Mouse (Mus musculus): ENCODE measurements around the gene Naa10. TPM values are rescaled to one million over a fixed set of nuclear protein-coding genes. Genes with fewer than 3 reads are reported as not detected.

Naa10 gene
- polyA plus RNA-seq (2012; rRNA removed), result 63.3 and 74.8 TPM in 2 replicates

DNA sequence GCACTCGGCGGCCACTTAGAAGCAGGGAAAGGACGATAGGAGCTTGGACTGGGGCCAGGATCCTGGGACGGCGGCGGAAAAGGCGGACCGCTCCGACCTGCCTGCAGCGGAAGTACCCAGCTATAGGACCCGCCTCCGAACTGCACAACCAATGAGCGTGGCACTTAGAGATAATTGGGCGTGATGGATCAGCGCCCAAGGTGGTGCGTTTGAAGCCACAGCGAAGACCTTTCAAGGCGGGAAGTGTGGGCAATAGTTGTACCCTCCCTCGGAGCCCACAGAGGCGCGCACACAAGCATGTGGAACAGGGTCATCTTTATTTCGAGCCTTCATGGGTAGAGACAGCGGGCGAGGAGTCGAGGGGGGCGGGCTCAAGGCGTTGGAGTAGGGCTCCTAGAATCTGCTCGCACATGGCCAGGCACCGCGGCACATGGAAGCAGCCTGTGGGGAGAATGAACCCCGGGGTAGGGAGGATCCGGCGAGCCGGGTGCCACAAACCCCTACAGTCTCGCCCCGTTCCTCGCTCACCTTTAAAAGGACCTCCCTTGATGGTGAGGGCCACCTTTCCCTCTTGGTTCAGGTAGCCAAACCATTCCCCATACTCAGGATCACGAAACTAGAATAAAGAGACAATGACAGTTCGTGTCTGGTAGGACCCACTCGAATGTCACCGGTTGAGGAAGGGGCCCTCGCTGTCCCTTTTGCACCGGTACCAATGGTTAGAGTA lies at the start of gene Naa10, which contains the start of gene Arhgap4:
TSS of gene Naa10 (minus strand) at position 122 of the 727 bp plus-strand sequence.
TSS of gene Arhgap4 (minus strand) at position 48 of the 727 bp plus-strand sequence.
- no peak for DNase-seq (ENCODE audit: low read depth)

DNA sequence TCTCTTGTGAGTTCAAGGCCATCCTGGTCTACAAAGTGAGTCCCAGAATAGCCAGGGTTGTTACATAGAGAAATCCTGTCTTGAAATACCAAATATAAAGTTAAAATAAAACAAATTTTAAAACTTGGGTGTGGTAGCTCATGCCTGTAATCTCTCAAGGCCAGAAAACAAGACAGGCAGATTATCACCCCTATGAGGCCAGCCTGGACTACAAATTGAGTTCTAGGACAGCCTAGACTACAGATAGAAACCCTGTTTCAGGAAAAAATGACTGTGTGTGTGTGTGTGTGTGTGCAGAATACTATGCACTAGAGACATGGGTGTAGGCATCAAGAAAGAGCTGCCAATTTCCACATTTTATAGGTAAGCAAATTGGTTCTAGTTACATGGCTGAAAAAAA lies 49.0 kb upstream of the Naa10 start:
- no peak for DNase-seq (ENCODE audit: low read depth)

DNA sequence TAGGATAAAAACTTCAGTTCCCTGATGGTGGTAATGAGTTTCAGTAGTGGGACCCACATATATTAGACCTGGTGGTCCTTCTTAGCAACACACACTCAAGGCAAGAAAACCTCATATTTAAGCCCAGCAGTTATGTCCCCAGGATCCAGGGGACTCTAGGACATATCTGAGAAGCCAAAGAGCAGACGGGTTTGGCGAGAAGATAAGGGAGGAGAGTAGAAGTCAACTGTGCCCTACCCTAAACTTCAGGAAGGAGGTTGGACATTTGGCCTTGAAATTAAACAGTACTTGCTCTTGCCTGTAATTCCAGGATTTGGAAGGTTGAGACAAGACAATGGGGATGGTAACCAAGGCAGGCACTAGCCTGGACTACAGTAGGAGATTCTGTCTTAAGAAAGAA lies 48.0 kb upstream of the Naa10 start:
- no peak for DNase-seq (ENCODE audit: low read depth)

- DNase-seq (ENCODE audit: low read depth), result no peak
These were observed 47.4 kb upstream of the Naa10 start for GRCm38 (mm10) chrX:73969167-73969566.

DNA sequence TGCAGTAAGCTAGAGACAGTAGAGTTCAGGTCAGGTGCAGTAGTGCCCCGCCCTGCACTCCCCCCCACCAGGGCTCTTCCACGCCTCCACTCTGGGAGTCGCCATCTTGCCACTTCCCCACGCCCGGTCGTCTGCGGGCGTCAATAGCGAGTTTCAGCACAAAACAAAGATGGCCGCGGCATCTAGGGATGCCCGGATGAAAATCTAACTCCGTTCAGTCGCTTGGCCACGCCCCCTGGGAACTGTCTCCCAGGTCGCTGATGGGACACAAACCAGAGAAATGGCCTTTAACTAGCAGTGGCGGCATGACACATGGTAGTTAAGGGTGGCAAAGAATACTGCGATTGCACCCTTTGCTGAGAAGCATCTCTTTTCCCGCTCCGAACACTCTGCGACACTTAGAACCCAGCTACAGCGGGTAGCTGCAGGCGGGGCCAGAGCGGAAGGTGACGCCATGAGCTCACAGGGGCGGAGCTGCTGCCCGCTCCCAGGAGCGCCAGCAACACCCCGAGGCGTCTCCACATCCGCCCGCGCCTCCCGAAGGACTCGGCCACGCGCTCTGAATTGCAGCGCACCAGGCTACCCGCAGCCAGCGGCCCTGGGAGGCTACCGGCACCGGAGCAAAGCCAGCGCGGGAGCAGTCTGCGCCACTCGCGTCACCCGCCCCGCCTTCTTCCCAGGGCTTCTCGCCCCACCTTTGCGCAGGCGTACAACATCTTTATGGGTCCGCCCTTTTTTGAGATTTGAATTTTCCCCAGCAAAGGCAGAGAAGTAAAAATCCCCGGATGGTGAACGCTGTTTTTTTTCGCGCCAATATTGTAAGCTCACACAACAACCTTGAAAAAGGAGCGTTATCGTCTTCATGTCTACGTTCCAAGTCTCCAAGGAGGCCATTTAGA lies 45.7 kb upstream of the Naa10 start:
- peak; percentile 50 for DNase-seq (ENCODE audit: low read depth)

- DNase-seq (ENCODE audit: low read depth), result no peak
These were observed 44.8 kb upstream of the Naa10 start, which contains the start of gene Hcfc1 for GRCm38 (mm10) chrX:73966248-73967176. TSS of gene Hcfc1 (minus strand) at chrX:73966357.

- DNase-seq (ENCODE audit: low read depth), result no peak
These were observed 43.6 kb upstream of the Naa10 start for GRCm38 (mm10) chrX:73965307-73965706.

DNA sequence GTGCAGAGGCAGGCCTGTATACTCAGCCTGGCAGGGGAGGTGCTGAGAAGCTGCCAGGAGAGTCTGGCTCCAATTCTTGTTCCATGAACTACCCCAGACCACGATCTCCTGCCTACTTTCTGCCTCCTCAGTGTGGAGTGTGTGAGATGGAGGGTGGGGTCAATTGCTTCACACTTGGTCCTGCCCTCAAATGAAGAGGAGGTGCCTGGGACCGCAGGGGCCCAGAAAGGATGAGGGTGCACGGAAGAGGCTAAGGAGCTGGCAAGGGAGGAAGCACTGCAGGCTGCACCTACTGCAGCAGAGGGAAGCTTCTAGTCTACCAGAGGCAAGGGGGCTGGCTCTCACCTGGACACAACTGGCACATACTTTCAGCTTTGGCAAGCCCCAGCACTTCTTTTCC lies 42.6 kb upstream of the Naa10 start:
- no peak for DNase-seq (ENCODE audit: low read depth)

- no peak for DNase-seq (ENCODE audit: low read depth)
These were observed 33.2 kb upstream of the Naa10 start for GRCm38 (mm10) chrX:73954988-73955387.

DNA sequence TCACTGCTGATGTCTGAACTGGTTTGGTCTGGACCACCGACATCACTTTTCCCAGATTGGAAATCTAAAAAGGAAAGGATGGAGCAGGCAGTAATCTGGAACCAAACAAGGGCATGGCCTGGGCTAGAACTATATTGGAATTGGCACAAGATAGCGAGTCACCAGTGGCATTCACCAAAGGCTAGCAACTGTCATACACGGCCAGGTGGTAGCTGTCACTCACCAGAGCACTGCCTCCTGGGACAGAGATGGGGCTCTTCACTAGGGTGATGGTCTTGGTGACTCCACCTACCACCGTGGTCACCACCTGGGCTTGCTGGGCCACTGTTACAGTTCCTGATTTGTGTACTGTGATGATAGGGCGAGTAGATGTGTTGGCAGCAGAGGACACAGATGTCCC lies 30.9 kb upstream of the Naa10 start:
- DNase-seq (ENCODE audit: low read depth), result no peak

DNA sequence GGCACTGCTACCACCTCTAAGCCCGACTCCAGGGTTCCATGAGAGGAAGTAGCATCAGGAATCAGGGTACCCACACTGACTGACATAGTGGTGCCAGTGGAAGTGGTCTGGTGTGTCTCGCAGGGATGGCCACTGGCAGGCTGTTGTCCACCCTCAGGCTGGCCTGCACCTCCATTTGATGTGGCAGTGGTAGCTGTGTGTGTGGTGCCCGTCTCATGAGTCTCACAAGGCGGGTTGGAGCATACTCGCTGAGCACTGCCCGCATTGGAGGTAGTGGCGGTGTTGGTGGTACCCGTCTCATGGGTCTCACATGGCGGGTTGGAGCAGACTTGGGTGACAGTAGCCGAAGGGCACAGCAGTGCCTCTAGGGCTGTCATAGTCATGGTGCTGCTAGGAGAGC lies 27.6 kb upstream of the Naa10 start:
- DNase-seq (ENCODE audit: low read depth), result no peak

DNA sequence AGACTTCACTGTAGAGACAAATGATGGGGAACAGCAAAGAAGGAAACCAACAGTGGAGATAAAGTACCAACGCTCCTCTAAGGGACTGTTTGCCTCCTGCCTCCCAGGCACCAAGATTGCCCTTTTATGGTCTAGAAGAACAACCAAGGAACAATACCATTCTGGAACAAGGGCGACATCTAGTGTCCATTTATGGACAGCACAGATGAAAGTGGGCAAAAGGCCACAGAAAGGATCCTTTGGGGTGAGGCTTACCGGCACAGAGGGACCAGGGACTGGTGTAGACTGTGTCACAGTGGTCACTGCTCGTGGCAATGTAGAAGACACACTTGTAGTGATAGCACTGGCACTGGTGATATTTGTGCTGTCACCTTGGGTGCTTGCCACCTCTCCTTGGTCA lies 26.9 kb upstream of the Naa10 start:
- DNase-seq (ENCODE audit: low read depth), result no peak

DNA sequence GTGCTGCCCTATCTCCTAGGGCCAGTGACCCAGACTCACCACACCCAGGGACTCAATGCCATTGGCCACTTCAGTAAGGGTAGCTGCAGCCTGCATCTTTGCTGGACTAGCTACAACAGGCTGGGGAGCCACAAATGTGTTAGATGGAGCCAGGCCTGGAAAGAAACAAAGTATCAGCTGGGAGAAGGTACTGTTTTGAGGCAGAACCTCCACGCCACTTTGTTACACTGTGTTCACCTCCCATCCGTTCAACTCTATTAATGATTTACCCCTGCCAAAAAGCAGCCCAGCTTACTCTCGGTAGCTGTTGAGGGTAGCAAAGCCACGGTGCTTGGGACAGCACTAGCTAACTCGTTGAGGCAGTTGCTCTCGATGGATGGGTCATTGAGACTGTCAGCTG lies 25.2 kb upstream of the Naa10 start:
- DNase-seq (ENCODE audit: low read depth), result no peak

GRCm38 (mm10) chrX:73942294-73942693 lies 20.6 kb upstream of the Naa10 start:
- no peak for DNase-seq (ENCODE audit: low read depth)

DNA sequence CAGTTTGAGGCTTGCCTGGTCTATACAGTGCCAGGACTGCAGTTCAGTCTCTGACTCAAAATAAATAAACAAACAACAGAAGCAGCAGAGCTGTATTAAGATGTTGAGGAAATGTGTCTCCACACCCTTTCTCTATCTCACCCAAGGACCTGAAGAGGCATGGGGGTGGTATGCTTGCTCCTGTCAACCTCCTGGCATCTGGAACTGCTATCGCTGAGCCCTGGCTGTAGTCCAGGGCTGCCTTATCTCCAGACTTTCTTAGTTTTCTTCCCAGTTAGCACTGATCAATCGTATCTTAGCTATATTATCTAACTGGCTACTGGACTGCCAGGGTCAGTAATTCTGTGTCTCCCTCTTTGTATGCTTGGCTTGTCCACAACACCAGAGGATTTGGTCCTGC lies 20.1 kb upstream of the Naa10 start:
- no peak for DNase-seq (ENCODE audit: low read depth)

DNA sequence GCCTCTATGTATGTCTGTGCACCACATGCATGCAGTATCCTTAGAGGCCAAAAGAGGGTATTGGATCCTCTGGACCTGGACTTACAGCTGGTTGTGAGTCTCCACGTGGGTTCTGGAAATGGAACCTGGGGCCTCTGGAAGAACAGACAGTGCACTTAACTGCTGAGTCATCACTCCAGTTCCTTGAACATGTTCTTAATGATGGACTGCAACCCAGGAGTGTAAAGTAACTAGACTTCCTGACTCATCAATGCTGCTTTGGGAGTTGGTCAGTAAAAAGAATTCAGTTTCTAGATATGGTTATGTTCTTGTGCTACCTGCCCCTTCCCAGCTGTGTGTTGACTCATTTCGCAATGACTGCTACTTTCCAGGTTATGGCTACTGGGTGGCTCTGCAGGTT lies 10.1 kb upstream of the Naa10 start:
- DNase-seq (ENCODE audit: low read depth), result no peak

DNA sequence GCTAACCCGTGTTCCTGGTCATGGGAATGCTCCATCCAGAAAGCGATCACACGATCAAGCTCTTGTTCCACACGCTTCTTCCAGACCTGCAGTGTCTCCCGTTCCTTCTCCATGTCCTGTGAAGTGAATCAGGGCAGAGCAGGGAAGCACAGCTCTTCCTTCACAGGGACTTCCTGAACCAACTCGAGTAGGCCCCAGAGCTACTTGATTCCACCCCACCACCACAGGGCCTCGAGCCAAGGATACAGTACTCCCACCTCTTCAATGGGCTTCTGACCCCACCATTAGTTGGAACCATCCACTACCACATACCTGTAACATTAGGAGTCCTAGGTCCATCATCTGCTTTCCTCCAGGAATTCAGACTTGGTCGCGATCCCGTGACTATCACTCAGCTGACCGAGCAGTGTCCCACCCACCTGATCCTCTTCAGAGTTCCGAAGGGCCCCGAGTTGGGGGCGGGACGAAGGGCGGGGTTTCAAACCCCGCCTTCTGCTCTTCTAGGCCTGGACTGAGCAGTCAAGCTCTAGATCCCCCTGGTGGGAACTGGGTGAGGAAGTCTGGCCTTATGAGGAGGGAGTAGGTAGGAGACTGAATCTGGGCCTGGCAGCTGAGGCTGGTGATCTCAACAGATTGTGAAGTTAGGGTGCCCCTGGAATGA lies 8.8 kb upstream of the Naa10 start, which contains the start of gene Renbp:
TSS of gene Renbp (minus strand) at position 449 of the 661 bp plus-strand sequence.
- no peak for DNase-seq (ENCODE audit: low read depth)

DNA sequence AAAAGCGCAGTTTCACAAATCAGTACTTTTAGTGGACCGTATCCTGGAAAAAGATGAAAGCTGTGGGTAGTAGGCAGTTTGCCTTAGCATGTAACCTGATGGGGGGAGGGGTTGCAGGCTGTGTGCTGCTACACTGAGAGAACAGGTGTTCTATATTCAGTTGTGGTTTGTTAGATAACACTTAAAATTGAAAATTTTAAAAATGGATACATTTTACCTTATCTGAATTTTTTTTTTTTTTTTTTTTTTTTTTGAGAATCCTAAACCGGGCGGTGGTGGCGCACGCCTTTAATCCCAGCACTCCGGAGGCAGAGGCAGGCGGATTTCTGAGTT lies 772 bp upstream of the Naa10 start:
- DNase-seq (ENCODE audit: low read depth), result no peak

GRCm38 (mm10) chrX:73921285-73921822 lies 390 bp downstream of the Naa10 start:
- no peak for DNase-seq (ENCODE audit: low read depth)

DNA sequence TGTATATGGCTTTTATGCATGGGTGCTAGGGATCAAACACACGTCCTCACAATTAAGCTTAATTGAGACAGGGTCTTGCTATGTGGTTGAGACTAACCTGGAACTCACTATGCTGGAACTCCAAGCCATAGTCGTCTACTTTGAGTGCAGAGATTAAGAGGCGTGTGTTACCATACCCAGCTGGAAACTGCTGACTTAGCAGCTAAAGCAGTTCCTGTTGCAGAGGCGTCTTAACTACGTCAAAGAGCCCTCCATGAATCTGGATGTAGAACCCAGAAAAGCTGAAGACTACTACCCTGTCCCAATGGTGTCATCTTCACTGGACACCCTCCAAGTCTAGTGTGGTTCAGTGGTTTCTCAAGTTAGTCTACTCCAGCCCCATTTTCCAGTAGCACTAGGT lies 3.1 kb downstream of the Naa10 start:
- DNase-seq (ENCODE audit: low read depth), result no peak

DNA sequence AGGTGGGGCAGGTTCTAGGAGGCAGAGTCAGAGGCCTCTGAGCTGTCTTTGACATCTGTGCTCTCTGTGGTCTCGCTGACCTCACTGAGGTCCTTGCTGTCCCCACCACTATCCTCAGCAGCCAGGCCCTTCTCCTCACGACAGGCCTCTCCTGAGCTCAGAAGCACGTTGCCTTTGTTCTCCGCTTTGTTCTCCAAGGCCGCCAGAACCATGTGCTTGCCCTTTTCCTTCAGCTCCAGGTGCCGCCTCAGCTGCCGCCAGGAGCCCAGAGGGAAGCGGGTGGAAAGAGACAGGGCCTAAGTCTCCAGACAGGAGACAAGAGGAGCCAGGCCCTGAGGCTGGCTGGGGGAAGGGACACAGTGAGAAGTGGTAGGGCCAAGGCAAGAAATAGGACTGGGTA lies 4.8 kb downstream of the Naa10 start:
- DNase-seq (ENCODE audit: low read depth), result no peak

Data from gonadal fat pad, adult 2 months (tissue).